Mouse (Mus musculus): Measurements from ENCODE around the gene Iqca. TPM values are rescaled to one million over a fixed set of nuclear protein-coding genes. Genes with fewer than 3 reads are reported as not detected.
A peak's percentile ranks its signal among the peaks of the same experiment; 100 is the strongest.

The Iqca gene
- polyA plus RNA-seq, 1 experiment = 0.02 TPM

GRCm38 (mm10) chr1:90086461-90086860 is 66.7 kb downstream of the Iqca start:
- Histone ChIP-seq H3K27me3 (ENCODE audit: control insufficient read depth, insufficient read depth, insufficient read length) (no peaks in the 10 kb centered on the region), H3ac (ENCODE audit: control insufficient read depth, insufficient read length) (no peak overlapping the region), H3K36me3 (ENCODE audit: control insufficient read depth, insufficient read depth) (no peaks in the 10 kb centered on the region), H3K4me2 (ENCODE audit: low read depth) (no peak overlapping the region), H3K79me2 (ENCODE audit: control insufficient read depth, insufficient read depth) (no peaks in the 10 kb centered on the region), H3K4me3 (no peak overlapping the region)
- no peak for TF ChIP-seq TCF12 (IDR thresholded peaks at IDR 0.05; ENCODE audit: insufficient read depth, poor library complexity, severe bottlenecking)
- no peak for TF ChIP-seq E2F4 (IDR thresholded peaks at IDR 0.05; ENCODE audit: insufficient read depth)
- no peak for TF ChIP-seq MYOD1 (IDR thresholded peaks at IDR 0.05; ENCODE audit: control insufficient read depth in 1 of 3, insufficient read length in 2 of 3, low read depth in 2 of 3)
- no peak for TF ChIP-seq USF1 (IDR thresholded peaks at IDR 0.05; ENCODE audit: low read depth)

GRCm38 (mm10) chr1:90085526-90086157 is 67.6 kb downstream of the Iqca start:
- Histone ChIP-seq H3K27me3 (ENCODE audit: control insufficient read depth, insufficient read depth, insufficient read length) (no peaks in the 10 kb centered on the region), H3K79me2 (ENCODE audit: control insufficient read depth, insufficient read depth) (no peaks in the 10 kb centered on the region)
- TF ChIP-seq POLR2AphosphoS2 (IDR thresholded peaks at IDR 0.05; ENCODE audit: insufficient read length, low read depth) (no peak), USF1 (IDR thresholded peaks at IDR 0.05; ENCODE audit: low read depth) (no peak), E2F4 (IDR thresholded peaks at IDR 0.05; ENCODE audit: insufficient read depth) (no peak), REST (IDR thresholded peaks at IDR 0.05; ENCODE audit: insufficient read depth, insufficient read length) (no peak), TCF12 (IDR thresholded peaks at IDR 0.05; ENCODE audit: insufficient read depth, poor library complexity, severe bottlenecking) (no peak), MYOG (IDR thresholded peaks at IDR 0.05; ENCODE audit: control insufficient read depth in 1 of 3, insufficient read depth in 1 of 3, insufficient read length in 2 of 3, low read depth in 2 of 3) (no peak), MAX (IDR thresholded peaks at IDR 0.05; ENCODE audit: low read depth) (no peak), TCF3 (IDR thresholded peaks at IDR 0.05; ENCODE audit: insufficient read length, low read depth) (no peak), SRF (IDR thresholded peaks at IDR 0.05; ENCODE audit: control insufficient read depth, insufficient read length, low read depth) (no peak), MYOD1 (IDR thresholded peaks at IDR 0.05; ENCODE audit: control insufficient read depth in 1 of 3, insufficient read length in 2 of 3, low read depth in 2 of 3) (no peak), POLR2A (IDR thresholded peaks at IDR 0.05; ENCODE audit: insufficient read length, low read depth) (no peak), CEBPB (IDR thresholded peaks at IDR 0.05; ENCODE audit: insufficient read depth, poor library complexity, severe bottlenecking) (no peak)

GRCm38 (mm10) chr1:90076291-90076690 is 76.9 kb downstream of the Iqca start:
- TF ChIP-seq MYOD1 (IDR thresholded peaks at IDR 0.05; ENCODE audit: control insufficient read depth in 1 of 3, insufficient read length in 2 of 3, low read depth in 2 of 3) = no peak
- no peak for TF ChIP-seq POLR2A (IDR thresholded peaks at IDR 0.05; ENCODE audit: insufficient read length, low read depth)
- TF ChIP-seq MYOG (IDR thresholded peaks at IDR 0.05; ENCODE audit: control insufficient read depth in 1 of 3, insufficient read depth in 1 of 3, insufficient read length in 2 of 3, low read depth in 2 of 3) = no peak
- no peak for TF ChIP-seq CEBPB (IDR thresholded peaks at IDR 0.05; ENCODE audit: insufficient read depth, poor library complexity, severe bottlenecking)
- TF ChIP-seq SRF (IDR thresholded peaks at IDR 0.05; ENCODE audit: control insufficient read depth, insufficient read length, low read depth) = no peak
- no peak for TF ChIP-seq MAX (IDR thresholded peaks at IDR 0.05; ENCODE audit: low read depth)
- no peak for TF ChIP-seq USF1 (IDR thresholded peaks at IDR 0.05; ENCODE audit: low read depth)
- TF ChIP-seq POLR2AphosphoS2 (IDR thresholded peaks at IDR 0.05; ENCODE audit: insufficient read length, low read depth) = no peak
- no peak for TF ChIP-seq REST (IDR thresholded peaks at IDR 0.05; ENCODE audit: insufficient read depth, insufficient read length)
- no peak for TF ChIP-seq TCF12 (IDR thresholded peaks at IDR 0.05; ENCODE audit: insufficient read depth, poor library complexity, severe bottlenecking)
- TF ChIP-seq E2F4 (IDR thresholded peaks at IDR 0.05; ENCODE audit: insufficient read depth) = no peak
- TF ChIP-seq TCF3 (IDR thresholded peaks at IDR 0.05; ENCODE audit: insufficient read length, low read depth) = no peak

More at GRCm38 (mm10) chr1:90085526-90086157, 67.6 kb downstream of the Iqca start:
- Histone ChIP-seq H3K4me3 (no peak overlapping the region), H3K36me3 (ENCODE audit: control insufficient read depth, insufficient read depth) (no peaks in the 10 kb centered on the region), H3ac (ENCODE audit: control insufficient read depth, insufficient read length) (no peak overlapping the region), H3K4me2 (ENCODE audit: low read depth) (no peak overlapping the region)

GRCm38 (mm10) chr1:90074779-90075178 is 78.4 kb downstream of the Iqca start:
- H3K4me2 ChIP-seq (ENCODE audit: low read depth) = peak overlapping the region; percentile 24
- no peak overlapping the region for H3ac ChIP-seq (ENCODE audit: control insufficient read depth, insufficient read length)
- no peaks in the 10 kb centered on the region for H3K79me2 ChIP-seq (ENCODE audit: control insufficient read depth, insufficient read depth)
- no peaks in the 10 kb centered on the region for H3K36me3 ChIP-seq (ENCODE audit: control insufficient read depth, insufficient read depth)
- TF ChIP-seq MYOG (IDR thresholded peaks at IDR 0.05; ENCODE audit: control insufficient read depth in 1 of 3, insufficient read depth in 1 of 3, insufficient read length in 2 of 3, low read depth in 2 of 3) (peak in 1 of 3 experiments; percentile 21), MAX (IDR thresholded peaks at IDR 0.05; ENCODE audit: low read depth) (no peak), MYOD1 (IDR thresholded peaks at IDR 0.05; ENCODE audit: control insufficient read depth in 1 of 3, insufficient read length in 2 of 3, low read depth in 2 of 3) (peak in 2 of 3 experiments; percentile 37 to 65), SRF (IDR thresholded peaks at IDR 0.05; ENCODE audit: control insufficient read depth, insufficient read length, low read depth) (no peak)
- H3K27me3 ChIP-seq (ENCODE audit: control insufficient read depth, insufficient read depth, insufficient read length) = no peaks in the 10 kb centered on the region
- no peak overlapping the region for H3K4me3 ChIP-seq

More at GRCm38 (mm10) chr1:90076291-90076690, 76.9 kb downstream of the Iqca start:
- Histone ChIP-seq H3K36me3 (ENCODE audit: control insufficient read depth, insufficient read depth) (no peaks in the 10 kb centered on the region), H3ac (ENCODE audit: control insufficient read depth, insufficient read length) (no peak overlapping the region), H3K4me2 (ENCODE audit: low read depth) (no peak overlapping the region), H3K27me3 (ENCODE audit: control insufficient read depth, insufficient read depth, insufficient read length) (no peaks in the 10 kb centered on the region), H3K79me2 (ENCODE audit: control insufficient read depth, insufficient read depth) (no peaks in the 10 kb centered on the region), H3K4me3 (no peak overlapping the region)

All from myocyte (in vitro differentiated cells).